Mouse (Mus musculus): ENCODE measurements around the gene Zfp512b. TPM values are rescaled to one million over a fixed set of nuclear protein-coding genes. Genes with fewer than 3 reads are reported as not detected.

Zfp512b gene
- polyA plus RNA-seq, 1 experiment from 2014 or later: 79.8 TPM

- no peaks in the 10 kb centered on the region for H3K9me3 ChIP-seq (ENCODE audit: control insufficient read depth, low read length)
- H3K36me3 ChIP-seq (ENCODE audit: control insufficient read depth, insufficient read depth): peaks cover 25% of the 10 kb centered on the region
- ATAC-seq: no peak
- 96% methylated on average over 5 of the region's 5 CpGs for WGBS
- H3K27ac ChIP-seq (ENCODE audit: low read length): no peak overlapping the region
- H3K27me3 ChIP-seq (replicated peaks; ENCODE audit: control insufficient read depth, insufficient read depth, low read length): no peaks in the 10 kb centered on the region
- no peak overlapping the region for H3K4me3 ChIP-seq (replicated peaks; ENCODE audit: low read length)
- H3K4me2 ChIP-seq (ENCODE audit: low read length): no peak overlapping the region
- no peak overlapping the region for H3K9ac ChIP-seq (replicated peaks; ENCODE audit: low read depth, low read length)
- H3K4me1 ChIP-seq (replicated peaks; ENCODE audit: control insufficient read depth, insufficient read depth, low read length): peaks cover 23% of the 10 kb centered on the region
Measured at GRCm38 (mm10) chr2:181590471-181590870, 2.1 kb downstream of the Zfp512b start.

GRCm38 (mm10) chr2:181589732-181590105, 2.9 kb downstream of the Zfp512b start:
- no peak for ATAC-seq
- peaks cover 32% of the 10 kb centered on the region for H3K36me3 ChIP-seq (ENCODE audit: control insufficient read depth, insufficient read depth)

GRCm38 (mm10) chr2:181589011-181589731, 3.4 kb downstream of the Zfp512b start:
- no peak overlapping the region for H3K4me2 ChIP-seq (ENCODE audit: low read length)
- no peaks in the 10 kb centered on the region for H3K27me3 ChIP-seq (replicated peaks; ENCODE audit: control insufficient read depth, insufficient read depth, low read length)
- ATAC-seq: no peak
- 92% methylated on average over 10 of the region's 10 CpGs for WGBS
- H3K9me3 ChIP-seq (ENCODE audit: control insufficient read depth, low read length): no peaks in the 10 kb centered on the region
- H3K9ac ChIP-seq (replicated peaks; ENCODE audit: low read depth, low read length): no peak overlapping the region
- H3K36me3 ChIP-seq (ENCODE audit: control insufficient read depth, insufficient read depth): peaks cover 37% of the 10 kb centered on the region
- no peak overlapping the region for H3K4me3 ChIP-seq (replicated peaks; ENCODE audit: low read length)
- H3K4me1 ChIP-seq (replicated peaks; ENCODE audit: control insufficient read depth, insufficient read depth, low read length): peaks cover 23% of the 10 kb centered on the region
- H3K27ac ChIP-seq (ENCODE audit: low read length): no peak overlapping the region

More at GRCm38 (mm10) chr2:181589732-181590105, 2.9 kb downstream of the Zfp512b start:
- Histone ChIP-seq H3K27me3 (replicated peaks; ENCODE audit: control insufficient read depth, insufficient read depth, low read length) (no peaks in the 10 kb centered on the region), H3K27ac (ENCODE audit: low read length) (no peak overlapping the region), H3K9ac (replicated peaks; ENCODE audit: low read depth, low read length) (no peak overlapping the region), H3K4me3 (replicated peaks; ENCODE audit: low read length) (no peak overlapping the region), H3K4me2 (ENCODE audit: low read length) (no peak overlapping the region), H3K4me1 (replicated peaks; ENCODE audit: control insufficient read depth, insufficient read depth, low read length) (peaks cover 23% of the 10 kb centered on the region), H3K9me3 (ENCODE audit: control insufficient read depth, low read length) (no peaks in the 10 kb centered on the region)
- 98% methylated on average over 9 of the region's 9 CpGs for WGBS

GRCm38 (mm10) chr2:181588229-181588780, 4.3 kb downstream of the Zfp512b start:
- Histone ChIP-seq H3K4me2 (ENCODE audit: low read length) (no peak overlapping the region), H3K27me3 (replicated peaks; ENCODE audit: control insufficient read depth, insufficient read depth, low read length) (no peaks in the 10 kb centered on the region), H3K9ac (replicated peaks; ENCODE audit: low read depth, low read length) (no peak overlapping the region), H3K4me1 (replicated peaks; ENCODE audit: control insufficient read depth, insufficient read depth, low read length) (peaks cover 22% of the 10 kb centered on the region), H3K9me3 (ENCODE audit: control insufficient read depth, low read length) (no peaks in the 10 kb centered on the region), H3K27ac (ENCODE audit: low read length) (no peak overlapping the region), H3K36me3 (ENCODE audit: control insufficient read depth, insufficient read depth) (peaks cover 39% of the 10 kb centered on the region), H3K4me3 (replicated peaks; ENCODE audit: low read length) (no peak overlapping the region)
- no peak for ATAC-seq
- WGBS: 91% methylated on average over 11 of the region's 11 CpGs

GRCm38 (mm10) chr2:181587796-181588195, 4.8 kb downstream of the Zfp512b start:
- Histone ChIP-seq H3K27ac (ENCODE audit: low read length) (no peak overlapping the region), H3K36me3 (ENCODE audit: control insufficient read depth, insufficient read depth) (peaks cover 39% of the 10 kb centered on the region), H3K4me1 (replicated peaks; ENCODE audit: control insufficient read depth, insufficient read depth, low read length) (peaks cover 18% of the 10 kb centered on the region), H3K4me2 (ENCODE audit: low read length) (no peak overlapping the region), H3K9me3 (ENCODE audit: control insufficient read depth, low read length) (no peaks in the 10 kb centered on the region), H3K4me3 (replicated peaks; ENCODE audit: low read length) (no peak overlapping the region), H3K27me3 (replicated peaks; ENCODE audit: control insufficient read depth, insufficient read depth, low read length) (no peaks in the 10 kb centered on the region), H3K9ac (replicated peaks; ENCODE audit: low read depth, low read length) (no peak overlapping the region)
- no peak for ATAC-seq
- WGBS: 83% methylated on average over 6 of the region's 6 CpGs

- 96% methylated on average over 3 of the region's 3 CpGs for WGBS
- H3K27me3 ChIP-seq (replicated peaks; ENCODE audit: control insufficient read depth, insufficient read depth, low read length): no peaks in the 10 kb centered on the region
- no peak overlapping the region for H3K4me2 ChIP-seq (ENCODE audit: low read length)
- no peak for ATAC-seq
- no peaks in the 10 kb centered on the region for H3K9me3 ChIP-seq (ENCODE audit: control insufficient read depth, low read length)
- no peak overlapping the region for H3K4me3 ChIP-seq (replicated peaks; ENCODE audit: low read length)
- peaks cover 15% of the 10 kb centered on the region for H3K4me1 ChIP-seq (replicated peaks; ENCODE audit: control insufficient read depth, insufficient read depth, low read length)
- peaks cover 39% of the 10 kb centered on the region for H3K36me3 ChIP-seq (ENCODE audit: control insufficient read depth, insufficient read depth)
- no peak overlapping the region for H3K27ac ChIP-seq (ENCODE audit: low read length)
- no peak overlapping the region for H3K9ac ChIP-seq (replicated peaks; ENCODE audit: low read depth, low read length)
Measured at GRCm38 (mm10) chr2:181586124-181586523, 6.5 kb downstream of the Zfp512b start.

- Histone ChIP-seq H3K4me1 (replicated peaks; ENCODE audit: control insufficient read depth, insufficient read depth, low read length) (peaks cover 14% of the 10 kb centered on the region), H3K27ac (ENCODE audit: low read length) (no peak overlapping the region), H3K4me3 (replicated peaks; ENCODE audit: low read length) (no peak overlapping the region), H3K36me3 (ENCODE audit: control insufficient read depth, insufficient read depth) (peaks cover 39% of the 10 kb centered on the region), H3K9me3 (ENCODE audit: control insufficient read depth, low read length) (no peaks in the 10 kb centered on the region), H3K27me3 (replicated peaks; ENCODE audit: control insufficient read depth, insufficient read depth, low read length) (no peaks in the 10 kb centered on the region), H3K4me2 (ENCODE audit: low read length) (no peak overlapping the region), H3K9ac (replicated peaks; ENCODE audit: low read depth, low read length) (no peak overlapping the region)
- ATAC-seq: no peak
- WGBS: 91% methylated on average over 5 of the region's 5 CpGs
Measured at GRCm38 (mm10) chr2:181585506-181585905, 7.1 kb downstream of the Zfp512b start.

- WGBS: 90% methylated on average over 4 of the region's 4 CpGs
- Histone ChIP-seq H3K27me3 (replicated peaks; ENCODE audit: control insufficient read depth, insufficient read depth, low read length) (no peaks in the 10 kb centered on the region), H3K36me3 (ENCODE audit: control insufficient read depth, insufficient read depth) (peaks cover 37% of the 10 kb centered on the region), H3K4me1 (replicated peaks; ENCODE audit: control insufficient read depth, insufficient read depth, low read length) (peaks cover 14% of the 10 kb centered on the region), H3K27ac (ENCODE audit: low read length) (no peak within 1 kb of the TSS), H3K4me2 (ENCODE audit: low read length) (no peak within 1 kb of the TSS), H3K4me3 (replicated peaks; ENCODE audit: low read length) (no peak within 1 kb of the TSS), H3K9me3 (ENCODE audit: control insufficient read depth, low read length) (no peaks in the 10 kb centered on the region), H3K9ac (replicated peaks; ENCODE audit: low read depth, low read length) (no peak within 1 kb of the TSS)
- ATAC-seq: no peak
Measured at GRCm38 (mm10) chr2:181584411-181584942, 8.1 kb downstream of the Zfp512b start, which contains the start of gene Uckl1. TSS of gene Uckl1 (minus strand) at chr2:181584892.

GRCm38 (mm10) chr2:181583460-181584257, 8.9 kb downstream of the Zfp512b start:
- no peak for ATAC-seq
- 87% methylated on average over 3 of the region's 3 CpGs for WGBS

More at GRCm38 (mm10) chr2:181583460-181584257, 8.9 kb downstream of the Zfp512b start:
- H3K9me3 ChIP-seq (ENCODE audit: control insufficient read depth, low read length): no peaks in the 10 kb centered on the region
- H3K36me3 ChIP-seq (ENCODE audit: control insufficient read depth, insufficient read depth): peaks cover 32% of the 10 kb centered on the region
- no peak overlapping the region for H3K27ac ChIP-seq (ENCODE audit: low read length)
- H3K9ac ChIP-seq (replicated peaks; ENCODE audit: low read depth, low read length): no peak overlapping the region
- no peaks in the 10 kb centered on the region for H3K27me3 ChIP-seq (replicated peaks; ENCODE audit: control insufficient read depth, insufficient read depth, low read length)
- H3K4me2 ChIP-seq (ENCODE audit: low read length): no peak overlapping the region
- H3K4me3 ChIP-seq (replicated peaks; ENCODE audit: low read length): no peak overlapping the region
- H3K4me1 ChIP-seq (replicated peaks; ENCODE audit: control insufficient read depth, insufficient read depth, low read length): peaks cover 14% of the 10 kb centered on the region
